In the genomic region with DNA sequence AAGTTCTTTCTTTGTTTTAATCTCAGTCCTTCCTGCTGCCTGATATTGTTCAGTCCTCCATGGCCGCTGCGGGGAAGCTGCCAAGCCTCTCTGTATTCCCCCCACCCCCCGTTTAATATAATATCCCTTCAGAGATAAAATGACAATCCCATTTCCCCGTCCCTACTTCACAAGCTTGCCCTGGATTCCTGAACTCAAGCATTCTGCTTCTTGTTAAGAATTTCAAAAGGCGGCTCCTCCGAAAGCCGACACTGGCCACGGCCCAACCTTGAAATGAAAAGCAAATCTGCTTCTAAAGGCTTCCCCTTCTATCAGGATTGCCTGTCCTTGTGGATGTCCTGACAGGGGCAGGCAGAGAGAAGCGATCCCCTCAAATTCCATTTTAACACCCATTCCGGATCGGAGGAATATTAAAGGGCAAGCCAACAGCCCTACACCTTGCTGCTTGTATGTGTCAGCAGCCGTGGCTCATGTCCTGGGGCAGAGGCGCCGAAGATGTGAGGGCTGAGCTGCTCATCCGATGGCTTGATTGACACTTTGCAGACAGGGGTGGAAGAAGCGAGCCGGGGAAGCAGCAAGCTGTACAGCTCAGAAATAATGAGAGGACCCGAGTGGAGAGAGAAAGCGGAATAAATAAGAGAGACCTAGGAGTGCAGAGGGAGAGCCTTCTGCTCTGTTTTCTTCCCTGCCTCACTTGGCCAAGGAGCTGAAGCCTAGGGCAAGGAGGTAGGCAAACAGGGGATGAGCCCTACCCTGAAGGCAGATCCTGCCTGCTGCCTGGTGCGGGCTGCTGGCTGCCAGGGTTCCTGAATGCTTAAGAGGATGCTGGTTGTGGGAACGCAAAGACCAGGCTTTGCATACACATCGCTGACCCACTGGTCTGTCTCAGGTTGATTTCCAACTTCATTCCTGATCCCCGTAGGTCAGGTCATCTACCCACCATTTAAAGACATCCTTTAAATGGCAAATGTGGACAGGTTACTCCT, we compare ENCODE assay signal across 8 mouse cellular contexts. TPM values are rescaled to one million over a fixed set of nuclear protein-coding genes. Genes with fewer than 3 reads are reported as not detected.
A peak's percentile ranks its signal among the peaks of the same experiment; 100 is the strongest.
DNase-seq lines count a peak whose midpoint lies in the region; ATAC-seq and TF ChIP-seq lines count a peak whose summit lies in the region.

No protein-coding gene starts in this region.

- peak; percentile 26; the same call in 1 of the 2 replicates for ATAC-seq in hindbrain, embryonic 12.5 days (ENCODE audit: low FRiP score)
- ATAC-seq in neural tube, embryonic 13.5 days (ENCODE audit: low read depth) = no peak
- no peak for ATAC-seq in activated CD4-positive, CD25-positive, alpha-beta regulatory T cell, adult 4 months

- TF ChIP-seq POLR2A in cortical plate, adult 2 months (IDR thresholded peaks at IDR 0.05; ENCODE audit: extremely low read depth, insufficient read depth, low read length) = no peak
- TF ChIP-seq POLR2A in kidney, adult 2 months (IDR thresholded peaks at IDR 0.05; ENCODE audit: low read depth, low read length) = no peak

- no peaks in the 10 kb centered on the region for H3K36me3 ChIP-seq in hindbrain, embryonic 12.5 days
- H3K36me3 ChIP-seq in neural tube, embryonic 13.5 days = no peaks in the 10 kb centered on the region
- no peaks in the 10 kb centered on the region for H3K36me3 ChIP-seq in kidney, adult 2 months (ENCODE audit: control insufficient read depth, insufficient read depth, low read length)

- no peak for TF ChIP-seq CTCF in cortical plate, adult 2 months (IDR thresholded peaks at IDR 0.05; ENCODE audit: extremely low read depth, insufficient read depth, low read length)
- no peak for TF ChIP-seq CTCF in kidney, adult 2 months (conservative IDR thresholded peaks at IDR 0.05; ENCODE audit: insufficient read depth, insufficient read length, low read depth, low read length)

- H3K4me2 ChIP-seq in hindbrain, embryonic 12.5 days (replicated peaks) = peak overlapping the region; percentile 41
- peak overlapping the region; percentile 34 for H3K4me2 ChIP-seq in neural tube, embryonic 13.5 days

- H3K4me1 ChIP-seq in cortical plate, adult 2 months (ENCODE audit: control insufficient read depth, insufficient read depth, low read length) = peaks cover 8% of the 10 kb centered on the region
- peaks cover 74% of the 10 kb centered on the region for H3K4me1 ChIP-seq in hindbrain, embryonic 12.5 days
- peaks cover 77% of the 10 kb centered on the region for H3K4me1 ChIP-seq in neural tube, embryonic 13.5 days (replicated peaks)
- H3K4me1 ChIP-seq in kidney, adult 2 months (ENCODE audit: control insufficient read depth, insufficient read depth, low read length) = peaks cover 21% of the 10 kb centered on the region

- peak overlapping the region; percentile 21 for H3K4me3 ChIP-seq in cortical plate, adult 2 months (ENCODE audit: insufficient read depth, low read length)
- H3K4me3 ChIP-seq in hindbrain, embryonic 12.5 days = 0 out of 2 replicates have a peak overlapping the region, but pooled peaks have one; percentile 1
- no peak overlapping the region for H3K4me3 ChIP-seq in neural tube, embryonic 13.5 days
- no peak overlapping the region for H3K4me3 ChIP-seq in kidney, adult 2 months (ENCODE audit: insufficient read depth, low read depth, low read length)

- H3K27ac ChIP-seq in cortical plate, adult 2 months (ENCODE audit: insufficient read depth, low read length) = peak overlapping the region; percentile 24; the same call in 1 of the 2 replicates
- peak overlapping the region; percentile 85 for H3K27ac ChIP-seq in hindbrain, embryonic 12.5 days
- peak overlapping the region; percentile 81 for H3K27ac ChIP-seq in neural tube, embryonic 13.5 days (replicated peaks)
- H3K27ac ChIP-seq in kidney, adult 2 months (ENCODE audit: insufficient read depth, low read depth, low read length) = no peak overlapping the region

- peak; percentile 43 to 48 for DNase-seq in layer of hippocampus, postnatal 10 days (ENCODE audit: low spot score in 2 of 2)
- no peak for DNase-seq in layer of hippocampus, postnatal 25 days (ENCODE audit: extremely low spot score in 1 of 2, low spot score in 1 of 2)
- DNase-seq in urinary bladder, postnatal 36 days (ENCODE audit: low spot score in 2 of 2) = no peak
- DNase-seq in kidney, adult 2 months = no peak

- H3K9me3 ChIP-seq in hindbrain, embryonic 12.5 days (replicated peaks) = no peaks in the 10 kb centered on the region
- no peaks in the 10 kb centered on the region for H3K9me3 ChIP-seq in neural tube, embryonic 13.5 days

- peaks cover 38% of the 10 kb centered on the region for H3K27me3 ChIP-seq in hindbrain, embryonic 12.5 days
- peaks cover 69% of the 10 kb centered on the region for H3K27me3 ChIP-seq in neural tube, embryonic 13.5 days
- H3K27me3 ChIP-seq in kidney, adult 2 months (replicated peaks; ENCODE audit: control insufficient read depth, insufficient read depth, low read length) = no peaks in the 10 kb centered on the region

- 13% methylated on average over 23 of the region's 23 CpGs for WGBS in hindbrain, embryonic 12.5 days
- 18% methylated on average over 23 of the region's 23 CpGs for WGBS in neural tube, embryonic 13.5 days
- 43% methylated on average over 23 of the region's 23 CpGs for WGBS in kidney, adult 2 months

- H3K9ac ChIP-seq in hindbrain, embryonic 12.5 days = peak overlapping the region; percentile 20; the same call in 1 of the 2 replicates
- peak overlapping the region; percentile 54 for H3K9ac ChIP-seq in neural tube, embryonic 13.5 days

RNA-seq across cellular contexts. Expression of gene Pipox, which starts 3.2 kb away (rescaled TPM):
- total RNA-seq in layer of hippocampus, postnatal 10 days (2021) = 1 to 10 TPM; 1.5 to 1.9 TPM
- 1 to 10 TPM; 1.5 to 1.8 TPM for total RNA-seq in layer of hippocampus, postnatal 25 days (2021)
- polyA plus RNA-seq in cortical plate, adult 2 months (2012; rRNA removed) = 3.2 and 3.8 TPM in 2 replicates
- polyA plus RNA-seq in hindbrain, embryonic 12.5 days (2016; fragmentation: Nextera tagmentation; extraction: Ambion mirVana) = 5.0 and 7.1 TPM in 2 replicates
- 4.1 and 6.1 TPM in 2 replicates for polyA plus RNA-seq in neural tube, embryonic 13.5 days (2015; fragmentation: Nextera tagmentation; extraction: Ambion mirVana)
- polyA plus RNA-seq in activated CD4-positive, CD25-positive, alpha-beta regulatory T cell, adult 4 months (2017; shearing (Covaris generic)) = 1 to 10 TPM in 1 of 2 experiments, under 1 TPM in 1; 0.52 to 1.6 TPM
- polyA plus RNA-seq in kidney, adult 2 months (2012; rRNA removed) = 239 and 257 TPM in 2 replicates

RNA-seq across cellular contexts. Expression of gene Sez6, which starts 33.5 kb away (rescaled TPM):
- total RNA-seq in layer of hippocampus, postnatal 10 days (2021) = 100 to 1,000 TPM; 215 to 221 TPM
- 100 to 1,000 TPM; 162 to 174 TPM for total RNA-seq in layer of hippocampus, postnatal 25 days (2021)
- polyA plus RNA-seq in cortical plate, adult 2 months (2012; rRNA removed) = 97.4 and 109 TPM in 2 replicates
- polyA plus RNA-seq in hindbrain, embryonic 12.5 days (2016; fragmentation: Nextera tagmentation; extraction: Ambion mirVana) = 47.3 and 48.7 TPM in 2 replicates
- polyA plus RNA-seq in neural tube, embryonic 13.5 days (2015; fragmentation: Nextera tagmentation; extraction: Ambion mirVana) = 95.2 and 104 TPM in 2 replicates
- under 1 TPM in 1 of 2 experiments, not detected in 1; 0.20 TPM for polyA plus RNA-seq in activated CD4-positive, CD25-positive, alpha-beta regulatory T cell, adult 4 months (2017; shearing (Covaris generic))
- 0.12 and 0.27 TPM in 2 replicates for polyA plus RNA-seq in kidney, adult 2 months (2012; rRNA removed)

Comparison
In these comparisons a context has a peak if more than half of its experiments do, and no peak if none do; other contexts are left out.
1. DNase-seq: peak in layer of hippocampus, postnatal 10 days (2 of 2); none in layer of hippocampus, postnatal 25 days (0 of 2), urinary bladder, postnatal 36 days (0 of 2) and kidney, adult 2 months (single experiment).
2. H3K4me3 ChIP-seq: peak in cortical plate, adult 2 months (single experiment) and hindbrain, embryonic 12.5 days (single experiment); none in neural tube, embryonic 13.5 days (single experiment) and kidney, adult 2 months (single experiment).
3. RNA of gene Pipox, which starts 3.2 kb away (polyA plus RNA-seq): 239 to 257 TPM in kidney, adult 2 months; 4.1 to 6.1 TPM in neural tube, embryonic 13.5 days, 5.0 to 7.1 TPM in hindbrain, embryonic 12.5 days, 3.2 to 3.8 TPM in cortical plate, adult 2 months and 0.52 to 1.6 TPM in activated CD4-positive, CD25-positive, alpha-beta regulatory T cell, adult 4 months; every median in the first group is over 10 times any median in the second.
4. RNA of gene Sez6, which starts 33.5 kb away (polyA plus RNA-seq): 97.4 to 109 TPM in cortical plate, adult 2 months, 95.2 to 104 TPM in neural tube, embryonic 13.5 days and 47.3 to 48.7 TPM in hindbrain, embryonic 12.5 days; 0.12 to 0.27 TPM in kidney, adult 2 months and 0.20 TPM in activated CD4-positive, CD25-positive, alpha-beta regulatory T cell, adult 4 months; every median in the first group is over 10 times any median in the second.